Mouse (Mus musculus) megakaryocyte, embryonic 14.5 days (primary cell): ENCODE measurements around the gene Eya2.

ENCODE experiments used
- FLI1 ChIP-seq: IDR thresholded peaks from 2 replicates; pipeline ENCODE4 v1.6.1; 2012; ENCODE audit warnings: low read length, inconsistent platforms, mixed read lengths
- GATA1 ChIP-seq: IDR thresholded peaks from 3 replicates; pipeline ENCODE4 v1.6.1; 2012; ENCODE audit warnings: mixed read lengths, low read length, inconsistent platforms, borderline replicate concordance

- TF ChIP-seq FLI1 (no peak), GATA1 (no peak)
Measured at GRCm38 (mm10) chr2:165597536-165597935, 2.7 kb downstream of the Eya2 start.
